Mouse (Mus musculus): ENCODE results near the gene Ccdc86.

Ccdc86 gene

DNA sequence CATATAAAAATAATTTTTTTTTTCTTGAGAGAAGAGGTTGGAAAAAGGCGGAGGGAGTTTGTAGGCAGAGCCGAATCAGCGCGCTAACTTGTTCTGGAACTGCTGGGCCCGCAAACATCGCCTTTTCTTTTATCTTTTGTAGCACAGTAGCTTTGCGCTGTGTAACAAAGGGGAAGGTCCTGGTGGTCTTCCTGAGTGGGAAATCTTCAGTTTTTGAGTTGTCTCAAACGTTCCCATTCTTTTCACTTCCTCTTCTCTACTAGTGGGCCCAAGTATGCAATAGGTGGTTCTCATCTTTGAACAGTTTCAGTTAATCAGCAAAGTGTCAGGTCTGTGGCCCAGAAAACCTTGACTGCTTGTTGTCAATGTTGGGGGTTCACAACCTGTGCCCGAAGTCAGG, 492 bp upstream of the Ccdc86 start:
- in situ Hi-C loops (cut with MboI, MseI), result no loop called here

DNA sequence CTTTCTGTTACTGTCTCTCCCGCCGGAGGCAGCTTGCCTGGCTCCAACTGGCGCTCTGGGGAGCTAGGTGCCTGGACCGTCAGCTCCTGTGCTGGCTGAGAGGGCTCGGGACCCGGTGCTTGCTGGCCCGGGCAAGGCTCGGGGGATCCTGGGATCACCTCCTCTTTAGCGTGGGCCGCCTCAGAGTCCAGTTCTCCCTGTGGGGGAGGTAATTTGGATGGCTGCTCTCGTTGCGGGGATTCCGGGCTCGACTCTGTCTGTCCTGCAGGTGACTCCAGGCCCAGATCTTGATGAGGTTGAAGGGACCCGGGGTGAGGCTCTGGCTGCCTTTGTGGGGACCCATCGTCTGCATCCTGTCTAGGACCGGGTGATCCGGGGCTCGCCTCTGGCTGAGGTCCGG, 650 bp downstream of the Ccdc86 start:
- in situ Hi-C loops (cut with MboI, MseI), result no loop called here

DNA sequence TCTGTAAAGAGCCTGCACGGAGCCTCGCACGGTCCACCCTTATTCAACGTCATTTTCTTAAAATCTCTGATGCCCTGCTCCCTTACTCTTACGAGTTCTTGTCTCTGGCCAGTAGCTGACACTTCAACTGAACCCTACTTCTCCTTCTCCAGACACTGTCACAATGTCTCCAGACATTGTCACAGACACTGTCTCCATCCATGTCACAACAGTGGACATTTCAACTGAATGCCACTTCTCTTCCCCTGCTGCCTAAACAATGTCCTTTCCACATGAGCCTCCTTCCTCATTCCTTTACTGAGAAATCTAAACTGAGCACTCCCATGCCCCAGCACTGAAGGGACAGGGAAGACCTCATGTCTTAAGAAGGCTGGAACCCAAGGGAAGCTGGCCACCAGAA, 1.8 kb downstream of the Ccdc86 start:
- in situ Hi-C loops (cut with MboI, MseI), result no loop called here

DNA sequence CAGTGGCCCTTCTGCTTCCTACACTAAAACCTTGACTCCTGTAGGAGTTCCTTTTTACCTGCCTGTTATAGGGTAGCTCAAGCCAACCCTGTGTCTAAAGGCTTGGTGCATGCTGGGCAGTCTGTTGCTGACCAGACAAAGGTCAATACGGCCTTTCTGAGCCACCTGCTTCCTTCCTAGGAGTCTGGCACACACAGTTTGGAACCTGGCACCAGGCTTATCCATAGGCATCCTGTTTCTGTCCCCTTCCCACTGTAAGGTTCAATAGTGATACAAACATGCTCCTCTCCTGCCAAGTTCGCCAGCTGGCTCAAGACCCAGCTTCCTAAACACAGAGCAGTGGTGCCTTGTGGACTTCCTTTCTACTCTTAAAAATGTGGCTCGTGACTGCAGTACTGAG, 2.6 kb downstream of the Ccdc86 start:
- in situ Hi-C loops (cut with MboI, MseI), result no loop called here

DNA sequence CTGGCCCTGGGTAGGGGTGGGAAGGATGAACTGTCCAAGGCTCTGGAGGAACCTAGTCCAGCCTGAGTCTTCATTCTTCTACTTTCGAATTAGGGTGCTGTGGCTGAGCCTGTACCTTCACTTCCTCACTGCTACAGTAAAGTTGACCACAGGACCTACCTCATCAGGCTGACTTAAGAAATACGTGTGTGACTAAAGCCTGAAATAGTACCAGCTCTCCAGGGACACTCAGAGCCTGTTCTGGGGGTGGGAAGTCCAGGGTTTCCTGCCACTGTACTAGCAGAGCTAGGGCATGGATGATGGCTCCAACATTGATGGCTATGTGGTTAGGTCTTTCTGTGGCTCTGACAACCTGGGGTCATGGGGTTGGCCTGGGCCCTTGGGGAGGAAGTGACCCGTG, 5.1 kb downstream of the Ccdc86 start:
- in situ Hi-C loops (cut with MboI, MseI), result no loop called here

DNA sequence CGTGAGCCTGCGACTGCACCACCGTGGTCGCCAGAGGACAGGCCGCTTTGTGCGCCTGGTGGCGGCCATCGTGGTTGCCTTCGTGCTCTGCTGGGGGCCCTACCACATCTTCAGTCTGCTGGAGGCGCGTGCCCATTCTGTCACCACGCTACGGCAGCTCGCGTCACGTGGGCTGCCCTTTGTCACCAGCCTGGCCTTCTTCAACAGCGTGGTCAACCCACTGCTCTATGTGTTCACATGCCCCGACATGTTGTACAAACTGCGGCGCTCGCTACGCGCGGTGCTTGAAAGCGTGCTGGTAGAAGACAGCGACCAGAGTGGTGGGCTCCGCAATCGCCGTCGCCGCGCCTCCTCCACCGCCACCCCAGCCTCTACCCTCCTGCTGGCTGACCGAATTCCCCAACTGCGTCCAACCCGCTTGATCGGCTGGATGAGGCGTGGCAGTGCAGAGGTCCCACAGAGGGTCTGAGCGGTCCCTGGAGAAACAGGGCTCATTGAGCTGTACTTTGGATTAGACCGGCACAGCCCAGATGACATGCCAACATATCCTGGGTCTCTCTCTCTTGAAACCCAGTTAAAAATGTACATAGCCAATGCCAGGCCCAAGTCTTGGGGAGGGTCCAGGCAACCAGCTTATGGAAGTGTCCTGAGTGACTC, 8.1 kb downstream of the Ccdc86 start:
- in situ Hi-C loops (cut with MboI, MseI), result no loop called here

DNA sequence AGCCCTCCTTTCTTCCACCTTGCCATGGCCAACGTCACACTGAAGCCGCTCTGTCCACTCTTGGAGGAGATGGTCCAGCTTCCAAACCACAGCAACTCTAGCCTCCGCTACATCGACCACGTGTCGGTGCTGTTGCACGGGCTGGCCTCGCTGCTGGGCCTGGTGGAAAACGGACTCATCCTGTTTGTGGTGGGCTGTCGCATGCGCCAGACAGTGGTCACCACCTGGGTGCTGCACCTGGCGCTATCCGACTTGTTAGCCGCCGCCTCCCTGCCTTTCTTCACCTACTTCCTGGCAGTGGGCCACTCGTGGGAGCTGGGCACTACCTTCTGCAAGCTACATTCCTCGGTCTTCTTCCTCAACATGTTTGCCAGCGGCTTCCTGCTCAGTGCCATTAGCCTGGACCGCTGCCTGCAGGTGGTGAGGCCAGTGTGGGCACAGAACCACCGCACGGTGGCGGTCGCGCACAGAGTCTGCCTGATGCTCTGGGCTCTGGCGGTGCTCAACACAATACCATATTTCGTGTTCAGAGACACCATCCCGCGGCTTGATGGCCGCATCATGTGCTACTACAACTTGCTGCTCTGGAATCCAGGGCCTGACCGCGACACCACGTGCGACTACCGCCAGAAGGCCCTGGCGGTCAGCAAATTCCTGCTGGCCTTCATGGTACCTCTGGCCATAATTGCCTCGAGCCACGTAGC, 8.8 kb downstream of the Ccdc86 start:
- in situ Hi-C loops (cut with MboI, MseI), result no loop called here

DNA sequence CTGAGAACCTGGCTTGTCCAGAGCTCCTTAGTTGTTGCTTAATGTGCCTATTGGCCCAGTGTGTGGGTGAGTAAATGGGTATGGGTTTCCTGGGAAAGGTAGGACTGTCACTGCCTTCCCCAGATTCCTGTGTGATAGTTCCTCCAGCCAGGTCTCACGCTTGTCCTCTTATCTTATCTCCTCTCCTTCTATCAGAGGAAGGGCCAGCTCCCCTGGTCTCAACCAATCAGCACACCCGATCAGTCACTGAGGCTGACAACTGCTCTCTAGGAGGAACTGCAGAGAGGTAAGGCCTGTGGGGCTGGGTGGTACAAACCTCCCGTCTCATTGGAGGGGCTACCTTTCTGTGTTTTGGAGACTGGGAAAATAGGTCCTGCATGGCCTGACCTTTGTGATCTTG, 10.3 kb downstream of the Ccdc86 start:
- in situ Hi-C loops (cut with MboI, MseI), result no loop called here

DNA sequence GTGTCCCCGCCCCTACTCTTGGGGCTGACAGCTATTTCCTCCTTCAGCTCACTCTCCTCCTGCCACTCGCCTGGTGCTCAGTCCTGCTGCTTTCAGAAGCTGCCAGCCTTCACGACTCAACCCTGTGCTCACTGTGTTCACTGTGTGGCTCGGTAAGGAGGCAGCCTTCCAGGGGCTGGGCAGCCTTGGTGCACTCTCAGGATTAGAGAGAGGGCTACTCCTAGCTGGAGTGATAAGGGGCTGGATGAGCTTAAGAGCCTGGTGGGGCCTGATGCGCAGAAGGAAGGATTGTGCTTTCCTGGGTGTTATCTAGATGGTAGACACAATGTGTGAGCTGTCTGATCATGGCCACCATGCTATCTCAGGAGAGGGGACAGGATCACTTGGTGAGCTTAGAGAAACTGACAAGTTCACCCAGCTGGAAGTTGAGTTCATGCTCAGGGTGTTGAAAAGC, 11.9 kb downstream of the Ccdc86 start, which contains the start of gene Ptgdr2:
Gene Ptgdr2 (plus strand): TSS at position 51 of the 454 bp plus-strand sequence.
- in situ Hi-C loops (cut with MboI, MseI), result no loop called here

DNA sequence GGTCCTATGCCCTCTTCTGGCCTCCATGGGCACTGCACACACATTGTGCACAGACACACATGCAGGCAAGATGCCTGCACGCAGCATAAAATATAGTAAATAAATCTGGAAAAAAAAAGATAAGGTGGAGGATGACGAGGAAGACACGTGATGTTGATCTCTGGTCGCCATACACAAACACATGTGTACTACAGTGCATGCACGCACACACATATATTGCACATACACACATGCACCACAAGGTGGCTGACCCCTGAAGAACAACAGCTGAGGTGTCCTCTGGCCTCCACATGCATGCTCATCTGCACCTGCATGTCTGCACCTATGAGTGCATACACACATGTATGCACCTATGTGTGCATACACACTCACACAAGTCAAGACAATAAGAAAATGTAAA, 13.0 kb downstream of the Ccdc86 start:
- in situ Hi-C loops (cut with MboI, MseI), result no loop called here

DNA sequence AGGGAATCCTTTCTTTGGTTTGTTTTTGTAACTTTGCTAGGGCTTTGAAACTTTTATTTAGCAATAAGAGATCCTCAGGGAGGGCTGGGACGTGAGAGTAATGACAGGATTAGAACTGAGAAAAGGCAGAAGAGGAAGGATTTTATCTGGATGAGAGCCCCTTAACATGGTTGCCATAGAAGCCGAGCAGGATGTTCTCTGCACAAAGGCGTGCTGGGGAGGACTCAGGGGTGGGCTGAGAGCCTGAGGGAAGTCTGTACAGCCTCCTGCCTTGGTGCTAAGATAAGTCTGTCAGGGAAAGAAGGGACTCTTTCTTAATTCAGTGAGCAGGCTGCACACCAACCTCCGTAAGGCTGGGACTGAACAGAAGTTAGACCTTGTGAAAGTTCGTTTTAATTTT, 14.0 kb downstream of the Ccdc86 start:
- in situ Hi-C loops (cut with MboI, MseI), result no loop called here

DNA sequence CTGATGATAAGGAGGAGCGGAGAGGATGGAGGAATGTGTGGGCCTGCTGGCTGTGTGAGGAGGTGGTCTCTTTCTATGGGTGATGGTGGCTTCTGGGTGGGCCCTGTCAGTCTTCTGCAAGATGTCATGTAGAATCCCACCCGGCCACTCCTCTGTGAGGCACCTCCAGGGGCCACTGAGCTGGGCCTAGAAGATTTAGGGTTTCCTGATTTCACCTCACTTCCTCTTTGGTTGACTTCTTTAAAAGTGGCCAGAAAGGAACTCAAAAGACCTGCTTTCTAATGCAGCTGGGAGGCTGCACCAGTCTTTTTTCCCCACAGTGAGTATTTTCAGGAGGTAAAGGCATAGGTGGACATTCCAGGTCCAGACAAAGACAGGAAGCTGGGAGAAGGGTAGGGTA, 18.4 kb downstream of the Ccdc86 start:
- in situ Hi-C loops (cut with MboI, MseI), result no loop called here

DNA sequence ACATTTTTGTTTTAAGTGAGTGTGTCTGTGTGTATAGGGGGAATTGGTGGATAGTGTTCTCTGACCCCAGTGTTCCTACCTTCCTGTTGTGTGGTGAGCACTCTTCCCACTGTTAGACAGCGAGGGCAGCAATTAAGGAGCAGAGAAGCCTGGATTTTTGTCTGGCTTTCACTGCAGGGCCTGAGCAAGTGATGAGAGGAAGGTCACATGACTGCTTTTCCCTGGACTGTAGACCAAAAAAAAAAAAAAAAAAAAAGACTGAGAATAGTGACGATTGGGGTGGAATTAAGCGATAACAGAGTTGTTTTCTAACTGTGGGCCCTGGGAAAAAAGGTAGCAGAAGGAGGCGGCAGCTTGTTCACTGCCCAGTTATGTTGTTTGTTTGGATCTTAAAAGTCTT, 22.4 kb downstream of the Ccdc86 start:
- in situ Hi-C loops (cut with MboI, MseI), result no loop called here

DNA sequence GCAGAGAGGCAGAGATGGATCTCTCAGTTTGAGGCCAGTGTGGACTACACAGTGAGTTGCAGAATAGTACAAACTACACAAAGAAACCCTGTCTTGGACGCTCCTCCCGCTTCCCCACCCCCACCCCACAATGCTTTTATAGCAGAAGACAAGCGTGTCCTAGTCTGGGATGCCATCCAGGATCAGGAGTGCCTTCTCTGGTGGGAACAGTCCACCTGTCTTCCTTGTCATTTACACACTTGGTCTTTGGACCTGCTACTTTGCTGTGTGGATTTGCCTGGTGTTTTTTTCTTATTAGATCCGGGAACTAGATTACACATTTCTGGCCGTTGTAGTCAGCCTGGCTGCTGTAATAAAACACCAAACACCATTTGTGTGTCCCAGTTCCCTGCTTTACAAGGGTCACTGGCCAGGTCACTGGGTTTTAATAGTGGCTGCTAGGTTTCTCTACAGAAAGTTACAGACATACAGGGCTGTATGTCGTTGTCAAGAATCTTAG, 22.9 kb downstream of the Ccdc86 start:
- in situ Hi-C loops (cut with MboI, MseI), result no loop called here

DNA sequence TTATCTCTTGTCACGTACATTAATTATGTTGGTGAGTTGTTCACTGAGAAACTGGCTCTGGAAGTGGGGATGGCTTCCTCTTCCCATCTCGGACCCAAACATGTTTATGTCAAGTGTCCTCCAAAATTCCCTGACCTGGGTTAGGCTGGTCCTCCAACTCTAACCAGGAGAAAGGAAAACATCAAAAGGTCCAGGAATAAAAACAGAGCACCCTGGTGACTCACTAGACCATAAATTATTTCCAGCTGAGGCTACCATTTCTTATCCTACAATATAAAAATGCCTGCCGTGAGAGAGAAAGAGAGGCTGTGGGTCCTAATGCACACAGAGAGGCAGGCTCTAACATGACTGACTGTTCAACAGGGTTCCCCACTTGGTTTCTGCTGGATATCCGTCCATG, 24.8 kb downstream of the Ccdc86 start:
- in situ Hi-C loops (cut with MboI, MseI), result no loop called here

DNA sequence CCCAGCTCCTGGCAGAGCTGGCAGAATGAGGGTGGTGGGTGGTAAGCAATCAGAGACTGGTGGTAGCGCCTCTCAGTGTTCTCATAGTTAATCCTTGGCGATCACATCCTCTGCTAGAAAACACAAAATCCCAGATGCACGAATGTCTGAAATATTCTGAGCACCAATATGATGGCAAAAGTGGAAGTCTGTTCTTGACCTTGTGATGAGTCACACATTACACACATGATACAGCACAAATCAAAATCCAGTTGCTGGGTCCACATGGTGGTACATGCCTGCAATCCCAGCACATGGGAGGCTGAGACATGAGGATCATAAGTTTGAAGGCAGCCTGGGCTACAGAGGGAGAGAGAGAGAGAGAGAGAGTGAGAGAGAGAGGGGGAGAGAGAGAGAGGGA, 28.0 kb downstream of the Ccdc86 start:
- in situ Hi-C loops (cut with MboI, MseI), result no loop called here

DNA sequence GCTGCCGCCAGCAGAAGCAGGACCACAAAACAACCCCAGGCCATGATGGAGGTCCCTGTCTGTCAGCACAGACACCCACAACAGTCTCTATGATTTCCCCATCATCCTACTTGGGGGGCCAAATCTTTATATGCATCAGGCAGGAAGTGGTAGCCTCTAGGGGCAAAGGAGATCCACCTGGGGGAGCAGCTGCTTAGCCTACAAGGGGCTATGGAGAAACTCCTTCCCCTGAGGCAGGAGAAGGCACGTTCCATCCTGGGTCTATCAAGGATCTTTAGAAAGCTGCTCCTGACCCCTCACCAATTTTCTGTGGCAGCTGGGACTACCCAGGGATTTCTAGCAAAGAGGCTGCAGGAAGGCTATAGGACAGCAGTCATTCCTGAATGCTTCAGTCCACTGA, 28.5 kb downstream of the Ccdc86 start, which contains the start of gene Zp1:
Gene Zp1 (minus strand): TSS at position 101 of the 400 bp plus-strand sequence.
- in situ Hi-C loops (cut with MboI, MseI), result no loop called here

DNA sequence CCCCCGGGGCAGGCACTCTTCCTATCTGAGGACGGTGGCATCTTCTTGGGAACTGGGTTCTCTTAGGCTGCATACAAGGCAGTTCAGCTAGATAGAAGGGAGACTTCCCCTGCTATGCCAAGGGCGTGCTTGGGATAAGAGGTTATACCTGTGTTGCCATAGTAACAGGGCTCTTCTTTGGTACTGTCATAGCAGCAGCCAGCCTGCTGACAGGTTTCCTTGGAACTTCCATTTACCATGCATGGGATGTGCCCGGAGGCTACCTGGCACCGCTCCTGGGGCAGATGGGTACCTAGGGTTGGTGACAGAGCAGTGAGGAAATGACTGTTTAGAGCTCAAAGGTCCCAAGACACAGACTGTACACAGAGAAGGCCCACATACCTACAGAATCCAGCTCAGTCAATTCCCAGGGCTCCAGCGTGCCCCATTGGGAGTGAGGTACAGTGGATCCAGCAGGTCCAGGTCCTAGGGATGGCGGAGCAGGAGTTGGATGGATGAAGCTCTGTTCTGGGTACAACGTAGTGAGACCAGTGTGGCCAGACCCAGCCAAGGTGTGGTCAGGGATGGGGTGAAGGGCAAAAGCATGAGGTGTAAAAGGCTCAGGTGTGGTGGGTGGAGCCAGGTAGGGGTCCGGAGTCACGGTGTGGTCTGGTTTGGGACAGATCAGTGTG, 30.6 kb downstream of the Ccdc86 start:
- in situ Hi-C loops (cut with MboI, MseI), result loop anchor here (10.0 kb wide), 1 partner anchor 46 kb away; no protein-coding TSS in a partner anchor

DNA sequence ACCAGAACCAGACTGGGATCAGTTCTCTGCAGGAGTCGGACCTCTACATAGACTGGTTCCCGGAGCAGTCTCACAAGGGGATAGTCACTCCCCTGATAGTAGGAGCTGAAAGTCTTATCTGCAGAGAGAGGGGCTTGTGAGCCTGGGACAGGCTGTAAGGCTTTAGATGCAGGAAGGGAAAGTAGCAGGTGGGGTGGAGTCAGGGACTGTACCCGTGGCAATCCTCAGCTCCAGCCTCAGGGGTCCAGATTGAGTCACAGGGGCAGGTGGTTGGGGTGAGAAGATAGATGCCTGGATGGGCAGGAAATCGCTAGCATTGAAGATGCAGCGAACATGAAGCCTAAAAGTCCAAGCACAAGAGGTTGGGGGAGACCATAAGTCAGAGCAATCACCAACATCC, 32.6 kb downstream of the Ccdc86 start:
- in situ Hi-C loops (cut with MboI, MseI), result loop anchor here (10.0 kb wide), 1 partner anchor 48 kb away; no protein-coding TSS in a partner anchor

DNA sequence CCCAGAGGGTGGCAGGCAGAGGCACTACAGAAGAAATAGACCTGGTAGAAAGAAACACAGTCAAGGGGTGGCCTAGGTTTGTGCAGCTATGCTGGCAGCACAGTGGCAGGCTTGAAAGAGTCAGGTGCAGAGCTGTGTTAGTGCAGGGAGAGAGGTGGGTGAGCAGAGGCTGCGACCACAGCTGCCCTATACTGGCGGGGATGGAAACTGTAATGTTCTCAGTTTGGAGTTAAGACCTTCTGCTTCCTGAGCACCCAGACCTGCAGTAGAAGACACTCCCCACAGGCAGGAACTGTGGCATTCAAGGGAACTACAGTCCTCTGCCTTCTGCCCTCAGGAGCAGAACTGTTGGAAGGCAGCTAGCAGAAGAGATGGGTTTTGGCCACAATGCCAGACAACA, 34.2 kb downstream of the Ccdc86 start:
- in situ Hi-C loops (cut with MboI, MseI), result loop anchor here (10.0 kb wide), 1 partner anchor 50 kb away; no protein-coding TSS in a partner anchor

DNA sequence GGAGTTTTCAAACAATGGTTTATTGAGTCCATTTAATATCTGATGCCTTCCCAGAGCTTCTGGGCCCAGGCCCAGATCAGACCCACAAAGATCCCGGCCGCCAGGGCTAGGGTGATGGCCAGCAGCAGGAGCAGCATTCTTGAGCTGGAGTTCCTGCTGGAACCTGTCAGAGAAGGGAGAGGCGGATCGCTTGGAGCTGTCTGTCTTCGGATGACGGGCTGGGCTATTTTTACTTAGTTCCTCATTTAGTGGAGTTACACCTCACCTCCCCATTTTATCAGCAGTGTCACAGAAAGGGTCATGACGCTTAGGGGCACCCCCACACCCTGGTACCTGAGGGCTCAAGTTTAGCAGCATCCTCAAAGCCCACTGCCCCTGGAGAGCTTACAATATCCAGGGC, 34.8 kb downstream of the Ccdc86 start:
- in situ Hi-C loops (cut with MboI, MseI), result loop anchor here (10.0 kb wide), 1 partner anchor 51 kb away; no protein-coding TSS in a partner anchor

DNA sequence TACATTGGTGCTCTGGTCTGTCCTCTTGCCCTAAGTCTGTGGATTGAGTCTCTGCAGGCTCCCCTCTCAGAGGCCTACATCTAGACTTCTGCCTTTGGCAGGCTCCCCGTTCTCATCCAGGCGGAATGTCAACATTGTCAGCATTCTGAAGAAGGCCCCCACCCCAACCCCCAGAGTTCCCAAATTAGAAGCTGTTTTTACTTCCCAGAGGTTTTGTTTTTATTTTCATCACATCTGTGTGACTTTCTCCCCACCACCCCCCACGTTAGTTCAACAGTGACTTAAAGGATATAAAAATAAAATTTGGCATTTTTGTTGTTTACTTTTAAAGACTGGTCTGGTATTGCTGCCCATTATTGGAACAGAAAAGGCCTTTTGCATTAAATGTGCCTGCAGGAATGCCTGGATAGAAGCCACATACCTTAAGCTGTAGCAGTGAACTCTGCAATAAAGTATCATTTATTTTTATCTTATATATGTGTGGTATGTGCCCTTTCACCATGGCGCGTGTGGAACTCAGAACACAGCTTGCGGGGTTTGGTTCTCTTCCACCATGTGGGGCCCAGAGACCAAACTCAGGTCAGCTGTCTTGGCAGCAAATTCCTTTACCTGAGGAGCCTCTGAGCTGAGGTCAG, 39.9 kb downstream of the Ccdc86 start:
- in situ Hi-C loops (cut with MboI, MseI), result no loop called here

Data from T-helper 1 cell (primary cell).